8 mouse cellular contexts compared by ENCODE assay signal in the genomic region with DNA sequence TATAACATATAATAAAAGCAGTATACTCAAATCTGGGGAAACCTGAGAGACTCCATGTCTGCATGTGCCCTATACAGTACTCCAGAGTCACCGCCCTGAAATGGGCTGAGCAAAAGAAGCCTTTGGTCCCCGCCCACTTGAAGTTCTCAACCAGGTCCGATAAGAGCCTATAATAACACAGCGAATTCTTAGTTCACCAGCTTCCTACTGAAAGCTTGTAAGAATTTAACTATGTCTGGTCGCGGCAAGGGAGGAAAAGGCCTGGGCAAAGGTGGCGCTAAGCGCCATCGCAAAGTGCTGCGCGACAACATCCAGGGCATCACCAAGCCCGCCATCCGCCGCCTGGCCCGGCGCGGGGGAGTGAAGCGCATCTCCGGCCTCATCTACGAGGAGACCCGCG. TPM values are rescaled to one million over a fixed set of nuclear protein-coding genes. Genes with fewer than 3 reads are reported as not detected.
DNase-seq lines count a peak whose midpoint lies in the region; ATAC-seq and TF ChIP-seq lines count a peak whose summit lies in the region.

Gene Hist1h4b, plus strand, starts transcription at position 224 of the 400 bp plus-strand sequence.

- H3K27me3 ChIP-seq in cerebellum, adult 2 months (ENCODE audit: control insufficient read depth, insufficient read depth, low read length): no peaks in the 10 kb centered on the region
- no peaks in the 10 kb centered on the region for H3K27me3 ChIP-seq in forebrain, postnatal 0 days (ENCODE audit: insufficient read depth, low read length)
- H3K27me3 ChIP-seq in lung, embryonic 14.5 days (ENCODE audit: insufficient read depth, low read length): no peaks in the 10 kb centered on the region

- peak; percentile 77; the same call in 1 of the 2 replicates for TF ChIP-seq POLR2A in cerebellum, adult 2 months (IDR thresholded peaks at IDR 0.05; ENCODE audit: borderline replicate concordance, insufficient read depth, low read length)

- peak; percentile 84 for DNase-seq in Muller cell, postnatal 12 days (ENCODE audit: inconsistent ontology term)
- DNase-seq in cerebellum, adult 2 months: peak; percentile 84 to 90
- DNase-seq in forebrain, postnatal 0 days: peak; percentile 94
- peak; percentile 90 for DNase-seq in layer of hippocampus, adult 8-10 months (ENCODE audit: low spot score in 2 of 2)
- DNase-seq in lung, embryonic 14.5 days: peak; percentile 100
- DNase-seq in thymus, postnatal 0 days (ENCODE audit: low spot score): peak; percentile 95

- H3K4me2 ChIP-seq in forebrain, postnatal 0 days (ENCODE audit: low read depth): peak within 1 kb of the TSS; percentile 62
- H3K4me2 ChIP-seq in lung, embryonic 14.5 days: peak within 1 kb of the TSS; percentile 83

- ATAC-seq in forebrain, postnatal 0 days: peak; percentile 76
- ATAC-seq in hematopoietic stem cell, adult 5-6 weeks (replicated peaks in 1 of 2; ENCODE audit: insufficient read depth in 1 of 2, low FRiP score in 2 of 2, low TSS enrichment in 1 of 2, low read depth in 1 of 2, poor library complexity in 2 of 2, severe bottlenecking in 2 of 2): peak; percentile 38 to 60
- ATAC-seq in lung, embryonic 14.5 days (ENCODE audit: insufficient read depth): peak; percentile 73
- peak; percentile 52 for ATAC-seq in neutrophil, adult 5-6 weeks (ENCODE audit: extremely low read depth, insufficient number of reproducible peaks, low FRiP score, poor library complexity, severe bottlenecking)

- H3K36me3 ChIP-seq in forebrain, postnatal 0 days (ENCODE audit: insufficient read depth): no peaks in the 10 kb centered on the region
- no peaks in the 10 kb centered on the region for H3K36me3 ChIP-seq in lung, embryonic 14.5 days (ENCODE audit: insufficient read depth)

- no peaks in the 10 kb centered on the region for H3K4me1 ChIP-seq in cerebellum, adult 2 months (ENCODE audit: control insufficient read depth, insufficient read depth, low read length)
- peaks cover 6% of the 10 kb centered on the region; the same call in 1 of the 2 replicates for H3K4me1 ChIP-seq in forebrain, postnatal 0 days (ENCODE audit: insufficient read depth)
- 0 out of 2 replicates have a peak, but pooled peaks cover 4% of the 10 kb centered on the region for H3K4me1 ChIP-seq in lung, embryonic 14.5 days (ENCODE audit: insufficient read depth)

- TF ChIP-seq CTCF in cerebellum, adult 2 months (IDR thresholded peaks at IDR 0.05; ENCODE audit: borderline replicate concordance, insufficient read depth, low read depth, low read length): no peak
- TF ChIP-seq CTCF in forebrain, postnatal 0 days (IDR thresholded peaks at IDR 0.05; ENCODE audit: low read depth): 0 out of 2 replicates have a peak, but pooled peaks have one; percentile 14
- TF ChIP-seq CTCF in lung, embryonic 14.5 days (IDR thresholded peaks at IDR 0.05; ENCODE audit: low read depth): no peak

- H3K9ac ChIP-seq in forebrain, postnatal 0 days: peak within 1 kb of the TSS; percentile 48
- peak within 1 kb of the TSS; percentile 71 for H3K9ac ChIP-seq in lung, embryonic 14.5 days

- H3K9me3 ChIP-seq in forebrain, postnatal 0 days (ENCODE audit: low read length): no peaks in the 10 kb centered on the region
- no peaks in the 10 kb centered on the region for H3K9me3 ChIP-seq in lung, embryonic 14.5 days (ENCODE audit: low read depth, low read length)

- 0% methylated on average over 19 of the region's 22 CpGs for WGBS in cerebellum, adult 2 months
- WGBS in forebrain, postnatal 0 days: under 1% methylated on average over 17 of the region's 22 CpGs
- WGBS in lung, embryonic 14.5 days: under 1% methylated on average over 11 of the region's 22 CpGs

- peak within 1 kb of the TSS; percentile 42 for H3K27ac ChIP-seq in cerebellum, adult 2 months (ENCODE audit: insufficient read depth, low read length)
- H3K27ac ChIP-seq in forebrain, postnatal 0 days (ENCODE audit: low read depth, low read length): peak within 1 kb of the TSS; percentile 79
- H3K27ac ChIP-seq in lung, embryonic 14.5 days (ENCODE audit: low read depth): peak within 1 kb of the TSS; percentile 98

- H3K4me3 ChIP-seq in cerebellum, adult 2 months (replicated peaks; ENCODE audit: insufficient read depth, low read depth, low read length): peak within 1 kb of the TSS; percentile 37
- H3K4me3 ChIP-seq in forebrain, postnatal 0 days (ENCODE audit: low read depth, low read length): peak within 1 kb of the TSS; percentile 36
- peak within 1 kb of the TSS; percentile 43 for H3K4me3 ChIP-seq in lung, embryonic 14.5 days (ENCODE audit: low read depth, low read length)

RNA-seq across cellular contexts. Expression of gene Hist1h4b, which starts in this region (rescaled TPM):
- polyA plus RNA-seq in cerebellum, adult 2 months (2012; rRNA removed): 4.8 and 5.4 TPM in 2 replicates
- total RNA-seq in forebrain, postnatal 0 days (2014; rRNA removed): 184 and 254 TPM in 2 replicates
- 1.8 and 3.0 TPM in 2 replicates for polyA plus RNA-seq in forebrain, postnatal 0 days (2015; fragmentation: Nextera tagmentation; extraction: Ambion mirVana)
- total RNA-seq in hematopoietic stem cell, adult 5-6 weeks (2017): 208 and 415 TPM in 2 replicates
- total RNA-seq in layer of hippocampus, adult 8-10 months (2022): 10 to 100 TPM; 47.4 to 67.0 (median 59.9) TPM
- polyA plus RNA-seq in lung, embryonic 14.5 days (2014; fragmentation: Nextera tagmentation; extraction: Ambion mirVana): 4.3 and 7.5 TPM in 2 replicates
- total RNA-seq in neutrophil, adult 5-6 weeks (2017): 9.3 and 36.7 TPM in 2 replicates
- 15.5 and 15.6 TPM in 2 replicates for polyA plus RNA-seq in thymus, postnatal 0 days (2015; fragmentation: Nextera tagmentation; extraction: Ambion mirVana)

Comparison
In these comparisons a context has a peak if more than half of its experiments do, and no peak if none do; other contexts are left out.
1. Peak in every context shown above with its lines: DNase-seq, ATAC-seq, H3K4me3 ChIP-seq and H3K27ac ChIP-seq.
2. H3K27ac ChIP-seq: peak in every context shown above with its lines; median percentile 98 in lung, embryonic 14.5 days; 79 in forebrain, postnatal 0 days; 42 in cerebellum, adult 2 months.